Mouse (Mus musculus) lung, adult 2 months (tissue): Measurements from ENCODE around the gene Bphl. TPM values are rescaled to one million over a fixed set of nuclear protein-coding genes. Genes with fewer than 3 reads are reported as not detected.
A peak's percentile ranks its signal among the peaks of the same experiment; 100 is the strongest.
"Not testable (repeated sequence)": the region's sequence is repeated elsewhere in the genome, so short reads cannot be mapped to it uniquely, and the experiment has no call there.

ENCODE experiments used
- DNase-seq: peaks from one replicate; pipeline ENCODE4 v3.0.0; 2022
- H3K4me1 ChIP-seq: fragments of 200-500 bp; 2 replicates; pipeline ENCODE4 v1.6.1; 2011; ENCODE audit warnings: low read length; ENCODE audit not compliant: control insufficient read depth, insufficient read depth
- H3K4me3 ChIP-seq: fragments of 200-500 bp; replicated peaks from 2 replicates; pipeline ENCODE3; 2011; ENCODE audit warnings: low read depth, mild to moderate bottlenecking, control low read depth, low read length; ENCODE audit errors: extremely low read depth
- CTCF ChIP-seq: fragments of 200-500 bp; IDR thresholded peaks from 2 replicates; pipeline ENCODE4 v1.5.1; 2011; ENCODE audit warnings: mild to moderate bottlenecking, low read length, control low read depth; ENCODE audit not compliant: insufficient read depth
- POLR2A ChIP-seq: fragments of 200-500 bp; IDR thresholded peaks from 2 replicates; pipeline ENCODE4 v1.6.1; 2011; ENCODE audit warnings: low read depth, mild to moderate bottlenecking, control low read depth, low read length, borderline replicate concordance; ENCODE audit errors: extremely low read depth
- WGBS: fragments of 180-500 bp; shearing (Covaris S2); methylation state at CpG from one replicate; pipeline ENCODE4 v1.1.7; 2018; 5-methylcytosine and 5-hydroxymethylcytosine counted together
- polyA plus RNA-seq: library from polyadenylated mRNA; depleted of rRNA; stranded (reverse); fragments of >200 nt; gene quantifications from 2 replicates; pipeline ENCODE4 v1.2.3, GENCODE M21; 2012

Bphl gene
- polyA plus RNA-seq, 1 experiment = 41.8 TPM

DNA sequence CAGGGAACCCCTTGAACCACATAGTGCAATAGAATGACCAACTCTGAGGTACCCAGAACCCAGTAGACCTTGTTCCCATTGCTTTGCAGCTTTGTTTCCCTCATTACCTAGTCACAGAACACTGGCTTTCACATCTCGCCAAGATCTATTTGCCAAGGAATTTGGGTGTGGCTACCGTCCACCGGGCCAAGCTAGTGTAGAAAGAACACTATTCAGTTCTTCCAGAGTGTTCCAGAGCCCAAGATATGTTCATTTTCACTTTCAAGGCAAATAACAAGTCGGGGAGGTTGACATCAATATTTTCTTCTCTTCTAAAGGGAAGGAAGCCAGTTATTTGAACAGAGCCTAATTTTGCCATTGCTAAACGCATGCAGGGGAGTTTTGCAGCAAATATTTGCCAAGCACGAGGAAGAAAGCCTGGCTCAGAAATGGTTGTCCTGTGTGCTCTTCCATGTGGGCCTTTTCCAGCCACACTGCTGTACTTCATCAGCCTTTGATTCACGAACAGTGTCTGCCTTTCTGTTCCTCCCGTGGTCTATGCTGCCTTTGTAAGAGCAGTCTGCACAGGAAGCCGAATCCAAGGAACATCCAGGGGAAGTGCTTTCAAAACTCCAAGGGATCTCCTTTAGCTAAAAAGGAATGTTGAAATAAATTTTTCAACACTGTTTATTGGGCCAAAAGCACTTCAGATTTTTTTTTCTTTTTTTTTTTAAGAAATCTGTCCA is 46.8 kb downstream of the Bphl start:
- 16% methylated on average over 9 of the region's 9 CpGs for WGBS
- H3K4me3 ChIP-seq = no peak overlapping the region
- TF ChIP-seq POLR2A = no peak
- TF ChIP-seq CTCF = no peak
- peaks cover 7% of the 10 kb centered on the region for H3K4me1 ChIP-seq
- no peak for DNase-seq

DNA sequence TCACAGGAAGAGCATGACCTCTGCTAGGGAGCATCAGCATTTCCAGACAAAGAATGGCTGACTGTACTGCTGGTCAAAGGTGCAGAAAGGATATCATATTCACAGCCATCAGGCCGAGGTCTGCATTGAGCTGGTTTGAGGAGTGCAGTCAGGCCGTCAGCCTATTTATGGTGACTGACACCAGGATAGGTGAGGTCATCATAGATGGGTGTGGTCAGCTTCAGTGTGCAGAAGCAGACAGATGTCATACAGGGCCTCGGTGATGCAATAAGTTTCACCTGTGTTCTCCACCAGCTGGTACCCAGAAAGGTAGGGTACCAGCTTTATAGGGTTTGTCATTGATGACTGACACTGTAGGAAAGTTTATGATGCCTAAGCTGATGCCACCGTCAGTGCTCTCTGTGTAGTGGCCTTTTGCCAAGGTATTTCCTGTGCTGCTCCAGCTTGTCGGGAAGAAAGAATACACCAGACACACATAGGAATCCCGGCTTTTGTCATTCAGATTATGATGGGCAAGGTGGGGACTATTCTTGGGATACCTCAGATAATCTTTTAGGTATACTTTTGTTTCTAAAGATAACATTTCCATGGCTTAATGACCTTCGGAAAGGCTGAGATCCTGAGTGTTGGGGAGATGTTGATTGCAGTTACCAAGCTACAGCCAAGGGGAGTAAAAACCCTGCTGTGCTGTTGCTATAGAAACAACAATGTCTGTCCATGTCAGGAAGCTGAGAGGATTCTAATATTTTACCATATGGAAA is 49.8 kb downstream of the Bphl start:
- WGBS = 37% methylated on average over 7 of the region's 7 CpGs
- Histone ChIP-seq H3K4me1 (peaks cover 7% of the 10 kb centered on the region), H3K4me3 (no peak overlapping the region)
- DNase-seq = no peak
- TF ChIP-seq POLR2A (no peak), CTCF (no peak)

DNA sequence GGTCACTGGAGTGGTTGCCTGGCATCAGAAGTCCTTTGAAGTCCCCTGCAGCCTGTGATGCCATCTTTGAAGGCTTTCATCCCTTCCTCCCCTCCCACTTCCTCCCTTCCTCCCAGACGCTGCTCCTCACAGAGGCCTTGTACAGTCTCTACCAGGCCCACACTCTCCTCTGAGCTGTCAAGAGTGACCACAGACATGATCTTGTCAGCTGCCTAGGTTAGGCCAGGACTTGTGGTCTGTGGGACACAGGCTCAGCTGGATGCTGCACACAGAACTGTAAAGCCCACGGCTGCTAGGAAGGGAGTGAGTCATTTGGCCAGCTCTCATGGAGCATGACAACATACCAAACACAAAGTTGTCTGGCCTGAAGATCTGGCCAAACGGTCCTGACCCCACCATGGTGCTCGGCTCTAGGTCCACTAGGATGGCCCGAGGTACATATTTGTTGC is 50.8 kb downstream of the Bphl start:
- H3K4me1 ChIP-seq, DNase-seq, H3K4me3 ChIP-seq: not testable (repeated sequence)
- 27% methylated on average over 5 of the region's 5 CpGs for WGBS

DNA sequence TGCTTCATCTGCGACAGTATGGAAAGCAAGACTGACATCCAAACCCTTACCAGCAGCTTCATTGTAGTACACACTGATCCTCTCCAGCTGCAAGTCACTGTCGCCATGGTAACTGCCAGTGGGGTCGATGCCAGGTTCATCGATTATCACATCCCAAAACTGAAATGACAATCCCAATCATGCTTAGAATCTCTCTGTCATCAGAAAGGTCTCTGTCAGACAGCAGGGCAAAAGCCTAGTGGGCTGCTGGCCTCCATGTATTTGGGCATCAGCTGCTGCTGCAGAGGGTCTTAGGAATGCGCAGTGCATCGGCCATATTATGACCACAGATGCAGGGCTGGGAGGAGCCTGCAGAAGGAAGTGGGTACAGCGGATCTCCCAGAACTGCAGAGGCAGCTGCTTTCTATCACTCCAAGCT is 51.5 kb downstream of the Bphl start:
- H3K4me3 ChIP-seq = no peak overlapping the region
- peaks cover 4% of the 10 kb centered on the region for H3K4me1 ChIP-seq
- no peak for DNase-seq
- TF ChIP-seq CTCF (no peak), POLR2A (no peak)
- WGBS = 49% methylated on average over 7 of the region's 7 CpGs

DNA sequence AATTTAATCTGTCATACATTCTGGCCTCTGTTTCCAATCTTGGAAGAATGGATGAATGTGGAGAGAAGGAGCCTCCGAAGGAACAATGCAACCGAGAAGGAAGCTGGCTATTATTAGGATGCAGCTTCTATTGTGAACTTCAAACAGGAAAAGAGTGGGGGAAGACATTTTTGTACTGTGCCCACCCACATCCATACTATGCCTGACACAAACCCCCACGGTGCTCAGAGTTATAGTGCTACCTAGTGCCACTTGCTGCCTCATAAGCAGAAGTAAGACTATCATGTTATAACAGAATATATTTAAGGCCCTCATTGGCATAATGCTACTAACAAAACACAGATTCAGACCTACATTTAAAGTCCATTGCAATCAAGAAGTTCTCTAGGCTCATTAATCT is 52.0 kb downstream of the Bphl start:
- Histone ChIP-seq H3K4me3 (no peak overlapping the region), H3K4me1 (peaks cover 3% of the 10 kb centered on the region)
- no peak for DNase-seq
- TF ChIP-seq POLR2A (no peak), CTCF (no peak)
- WGBS = 37% methylated on average over 3 of the region's 3 CpGs

DNA sequence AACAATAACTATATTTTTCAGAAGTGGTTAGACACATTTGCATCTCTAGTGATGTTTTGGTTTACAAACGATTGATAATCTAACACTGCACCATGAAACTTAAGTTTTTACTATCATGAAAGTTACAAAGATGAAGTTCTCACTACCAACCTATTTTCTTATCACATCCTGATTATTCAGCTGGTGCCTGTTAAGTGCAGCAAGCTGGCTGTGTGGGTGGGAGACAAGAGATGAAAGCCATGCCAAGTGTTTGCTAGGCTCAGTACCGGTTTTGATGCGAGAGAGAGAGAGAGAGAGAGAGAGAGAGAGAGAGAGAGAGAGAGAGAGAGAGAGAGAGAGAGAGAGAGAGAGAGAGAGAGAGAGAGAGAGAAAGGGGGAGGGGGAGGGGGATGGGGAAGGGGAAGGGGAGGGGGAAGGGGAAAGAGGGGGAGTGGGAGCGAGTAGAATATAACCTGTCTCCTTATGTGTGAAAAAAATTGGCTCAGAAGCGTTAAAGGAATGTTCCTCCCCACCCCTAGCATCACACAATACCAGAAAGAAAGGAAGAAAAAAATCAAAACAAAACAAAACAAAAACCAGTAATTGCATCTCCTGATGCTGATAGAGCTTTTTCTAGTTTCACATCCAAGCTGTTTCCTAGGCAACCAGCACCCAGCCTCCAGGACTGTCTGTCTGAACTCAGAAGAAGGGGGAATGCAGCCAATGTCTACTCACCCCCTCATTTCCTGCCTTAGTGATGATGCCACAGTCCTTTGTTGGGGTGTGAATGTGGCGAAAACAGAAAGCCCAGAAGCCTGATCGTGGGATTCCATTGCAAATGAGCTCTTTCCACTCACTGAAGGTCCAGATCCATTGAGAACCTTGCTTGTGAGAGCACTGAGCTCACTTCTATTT is 58.4 kb downstream of the Bphl start:
- peak overlapping the region; percentile 13 for H3K4me3 ChIP-seq
- H3K4me1 ChIP-seq = peaks cover 9% of the 10 kb centered on the region
- no peak for DNase-seq
- WGBS = 27% methylated on average over 6 of the region's 7 CpGs
- TF ChIP-seq CTCF (no peak), POLR2A (no peak)

DNA sequence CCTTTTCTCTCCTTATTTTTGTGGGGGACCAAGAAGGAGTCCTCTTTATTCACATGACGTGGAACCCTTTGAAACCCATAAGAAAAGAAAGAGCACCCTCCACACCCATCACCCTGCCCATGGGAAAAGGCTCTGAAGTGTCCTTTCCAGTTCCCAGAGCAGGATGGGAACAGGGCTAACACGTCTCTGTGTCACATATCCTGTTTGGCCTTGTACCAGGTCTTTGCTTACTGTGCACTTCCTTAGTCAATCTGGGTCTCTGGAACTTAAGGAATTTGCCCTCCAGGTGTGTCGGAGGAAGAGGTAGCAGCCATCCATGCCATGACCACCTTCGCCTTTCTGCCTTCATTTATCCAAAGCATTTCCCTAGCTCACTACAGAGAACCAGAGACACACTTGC is 59.1 kb downstream of the Bphl start:
- 33% methylated on average over 4 of the region's 4 CpGs for WGBS
- H3K4me3 ChIP-seq = no peak overlapping the region
- DNase-seq = no peak
- TF ChIP-seq POLR2A (peak; percentile 41; the same call in 1 of the 2 replicates), CTCF (no peak)
- peaks cover 13% of the 10 kb centered on the region for H3K4me1 ChIP-seq

DNA sequence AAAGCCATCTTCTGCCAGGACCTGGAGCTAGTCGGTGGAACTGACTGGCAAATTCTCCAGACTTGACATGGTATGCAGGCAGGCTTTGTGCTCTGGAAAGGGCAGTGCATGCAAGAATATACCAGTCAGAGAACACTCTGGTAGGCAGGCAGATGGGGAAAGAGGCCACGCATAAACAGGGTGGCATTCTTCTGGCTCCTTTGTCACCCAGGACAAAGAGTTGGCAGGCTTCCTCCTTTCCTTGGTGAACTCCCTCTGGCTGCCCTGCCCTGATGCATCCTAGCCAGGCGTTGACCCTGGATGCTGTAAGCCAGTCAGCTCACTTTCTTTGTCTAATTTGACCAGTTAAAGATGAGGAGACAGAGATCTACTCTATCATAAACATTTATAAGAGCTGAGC is 59.7 kb downstream of the Bphl start:
- no peak for DNase-seq
- 49% methylated on average over 3 of the region's 3 CpGs for WGBS
- Histone ChIP-seq H3K4me1 (peaks cover 16% of the 10 kb centered on the region), H3K4me3 (no peak overlapping the region)
- TF ChIP-seq POLR2A = no peak
- TF ChIP-seq CTCF = no peak

DNA sequence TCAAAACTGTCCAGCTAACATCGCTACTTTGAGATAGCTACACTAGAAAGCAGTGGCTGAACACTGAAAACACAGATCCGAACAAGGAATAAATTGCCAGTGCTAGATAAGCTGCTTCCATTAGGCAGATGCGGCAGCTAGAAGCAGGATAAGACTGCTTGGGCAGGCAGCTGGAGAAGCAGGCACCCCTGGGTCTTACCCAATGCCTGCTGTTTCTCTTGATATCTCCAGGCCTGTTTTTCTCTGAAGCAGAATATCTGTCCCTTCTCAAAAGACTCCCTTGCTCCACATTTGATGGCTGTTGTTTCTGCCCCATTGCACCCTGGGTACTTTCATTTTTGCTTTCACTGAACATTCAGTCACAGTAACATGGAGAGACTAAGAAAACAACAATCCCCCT is 63.3 kb downstream of the Bphl start:
- H3K4me1 ChIP-seq = peaks cover 19% of the 10 kb centered on the region
- no peak for DNase-seq
- 81% methylated on average over 3 of the region's 3 CpGs for WGBS
- TF ChIP-seq CTCF (no peak), POLR2A (no peak)
- H3K4me3 ChIP-seq = no peak overlapping the region
